11 mouse cellular contexts compared by ENCODE assay signal in the genomic region with DNA sequence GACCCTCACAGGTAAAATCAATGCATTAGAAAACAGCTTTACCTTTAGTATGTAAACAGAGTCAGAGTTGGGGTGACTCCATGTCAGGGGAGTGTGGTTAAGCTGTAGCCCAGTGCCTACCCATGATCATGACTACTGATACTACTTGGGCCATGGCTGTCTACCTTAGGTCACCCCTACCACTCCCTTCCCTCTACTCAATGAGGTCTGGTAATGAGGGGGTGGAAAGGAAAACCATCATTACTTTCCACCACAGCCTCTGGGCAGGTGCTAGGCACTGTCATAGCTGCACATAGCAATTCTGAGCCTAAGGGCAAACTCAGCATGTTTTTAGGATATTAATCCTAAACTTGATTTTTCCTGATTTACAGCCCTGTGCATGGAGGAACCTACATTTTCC.
"Had no signal": no experiment of that assay in that cellular context is flagged by ENCODE, and none has a peak within 500 bp of the region (broad histone marks: within the 10 kb centered on the region; RNA-seq: fewer than 3 reads in every experiment).

No protein-coding gene starts in this region.

- H3K4me1 ChIP-seq: intestine, embryonic 15.5 days; kidney, embryonic 15.5 days; limb, embryonic 13.5 days had no signal

- H3K27ac ChIP-seq: intestine, embryonic 15.5 days; kidney, embryonic 15.5 days; limb, embryonic 13.5 days; liver, embryonic 13.5 days had no signal

- H3K36me3 ChIP-seq: intestine, embryonic 15.5 days; kidney, embryonic 15.5 days; limb, embryonic 13.5 days; liver, embryonic 13.5 days had no signal

- DNase-seq: kidney, adult 2 months; kidney, postnatal 14 days; left cerebral cortex, postnatal 4 days; liver, embryonic 13.5 days; lung, adult 18-20 months; lung, postnatal 36 days; right cerebral cortex, postnatal 14 days had no signal

- H3K9me3 ChIP-seq: intestine, embryonic 15.5 days; kidney, embryonic 15.5 days; limb, embryonic 13.5 days; liver, embryonic 13.5 days had no signal

- H3K4me2 ChIP-seq: midbrain, embryonic 11.5 days had no signal

- H3K9ac ChIP-seq: intestine, embryonic 15.5 days had no signal

- H3K27me3 ChIP-seq: intestine, embryonic 15.5 days; kidney, embryonic 15.5 days; liver, embryonic 13.5 days had no signal

- ATAC-seq: intestine, embryonic 15.5 days had no signal
